Comparison of ENCODE assay signal across 16 mouse cellular contexts in the genomic region with DNA sequence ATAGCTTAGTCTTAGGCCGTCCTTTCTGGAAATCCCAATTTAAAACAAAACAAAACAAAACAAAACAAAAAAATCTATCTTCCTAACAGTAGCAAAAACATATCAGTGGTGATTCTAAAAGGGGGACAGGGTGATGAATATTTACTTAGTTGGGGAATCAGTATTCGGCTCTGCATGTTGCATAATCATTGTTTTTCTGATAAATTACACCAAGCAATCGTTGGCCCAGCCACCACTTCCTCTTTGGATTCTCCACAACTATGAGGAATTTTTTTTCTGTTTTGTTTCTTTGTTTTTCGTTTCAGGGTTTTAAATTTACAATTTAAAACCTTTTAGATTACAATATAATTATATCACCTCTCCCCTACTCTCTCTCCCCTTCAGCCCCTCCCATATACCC.
DNase-seq lines count a peak whose midpoint lies in the region; ATAC-seq and TF ChIP-seq lines count a peak whose summit lies in the region.
"Had no signal": no experiment of that assay in that cellular context is flagged by ENCODE, and none has a peak within 500 bp of the region (broad histone marks: within the 10 kb centered on the region; RNA-seq: fewer than 3 reads in every experiment).

No protein-coding gene starts in this region.

- no peak overlapping the region for H3K9ac ChIP-seq in lung, embryonic 16.5 days (ENCODE audit: low read length)
- no peak overlapping the region for H3K9ac ChIP-seq in intestine, embryonic 15.5 days
- H3K9ac ChIP-seq: embryonic facial prominence, embryonic 15.5 days; heart, embryonic 15.5 days; hindbrain, embryonic 12.5 days; limb, embryonic 13.5 days; midbrain, embryonic 13.5 days; neural tube, embryonic 13.5 days had no signal

- no peaks in the 10 kb centered on the region for H3K36me3 ChIP-seq in kidney, adult 2 months (ENCODE audit: control insufficient read depth, insufficient read depth, low read length)
- H3K36me3 ChIP-seq in lung, embryonic 16.5 days (ENCODE audit: control insufficient read depth, insufficient read depth, low read length) = no peaks in the 10 kb centered on the region
- H3K36me3 ChIP-seq in intestine, embryonic 15.5 days = no peaks in the 10 kb centered on the region
- no peaks in the 10 kb centered on the region for H3K36me3 ChIP-seq in midbrain, embryonic 10.5 days
- H3K36me3 ChIP-seq: embryonic facial prominence, embryonic 15.5 days; heart, embryonic 15.5 days; hindbrain, embryonic 12.5 days; limb, embryonic 13.5 days; midbrain, embryonic 13.5 days; neural tube, embryonic 13.5 days had no signal

- H3K4me2 ChIP-seq in lung, embryonic 16.5 days (ENCODE audit: low read depth, low read length) = no peak overlapping the region
- H3K4me2 ChIP-seq in intestine, embryonic 15.5 days (replicated peaks) = no peak overlapping the region
- H3K4me2 ChIP-seq: embryonic facial prominence, embryonic 15.5 days; heart, embryonic 15.5 days; hindbrain, embryonic 12.5 days; limb, embryonic 13.5 days; midbrain, embryonic 13.5 days; neural tube, embryonic 13.5 days had no signal

- H3K9me3 ChIP-seq in lung, embryonic 16.5 days (ENCODE audit: control insufficient read depth, low read length) = no peaks in the 10 kb centered on the region
- H3K9me3 ChIP-seq in intestine, embryonic 15.5 days = no peaks in the 10 kb centered on the region
- H3K9me3 ChIP-seq in midbrain, embryonic 10.5 days (replicated peaks) = no peaks in the 10 kb centered on the region
- H3K9me3 ChIP-seq: embryonic facial prominence, embryonic 15.5 days; heart, embryonic 15.5 days; hindbrain, embryonic 12.5 days; limb, embryonic 13.5 days; midbrain, embryonic 13.5 days; neural tube, embryonic 13.5 days had no signal

- DNase-seq in kidney, adult 2 months = peak; percentile 30
- no peak for DNase-seq in kidney, postnatal 4 days
- DNase-seq in lung, postnatal 25 days (ENCODE audit: low spot score) = no peak
- no peak for DNase-seq in midbrain, embryonic 10.5 days (ENCODE audit: low spot score)
- DNase-seq: adrenal gland, adult 8-10 months; cerebellum, postnatal 10 days had no signal

- 58% methylated on average over 4 of the region's 4 CpGs for WGBS in kidney, adult 2 months
- 47% methylated on average over 4 of the region's 4 CpGs for WGBS in lung, embryonic 16.5 days
- 67% methylated on average over 4 of the region's 4 CpGs for WGBS in intestine, embryonic 15.5 days
- WGBS in midbrain, embryonic 10.5 days = 87% methylated on average over 4 of the region's 4 CpGs

- no peak overlapping the region for H3K4me3 ChIP-seq in kidney, adult 2 months (ENCODE audit: insufficient read depth, low read depth, low read length)
- no peak overlapping the region for H3K4me3 ChIP-seq in lung, embryonic 16.5 days (ENCODE audit: low read length)
- H3K4me3 ChIP-seq in intestine, embryonic 15.5 days (replicated peaks) = no peak overlapping the region
- H3K4me3 ChIP-seq in midbrain, embryonic 10.5 days = no peak overlapping the region
- H3K4me3 ChIP-seq: embryonic facial prominence, embryonic 15.5 days; heart, embryonic 15.5 days; hindbrain, embryonic 12.5 days; limb, embryonic 13.5 days; midbrain, embryonic 13.5 days; neural tube, embryonic 13.5 days had no signal

- no peaks in the 10 kb centered on the region for H3K27me3 ChIP-seq in kidney, adult 2 months (replicated peaks; ENCODE audit: control insufficient read depth, insufficient read depth, low read length)
- no peaks in the 10 kb centered on the region for H3K27me3 ChIP-seq in lung, embryonic 16.5 days (ENCODE audit: control insufficient read depth, insufficient read depth, low read depth, low read length)
- no peaks in the 10 kb centered on the region for H3K27me3 ChIP-seq in intestine, embryonic 15.5 days (replicated peaks)
- H3K27me3 ChIP-seq in midbrain, embryonic 10.5 days (ENCODE audit: low read depth, poor library complexity, severe bottlenecking) = no peaks in the 10 kb centered on the region
- H3K27me3 ChIP-seq: embryonic facial prominence, embryonic 15.5 days; heart, embryonic 15.5 days; hindbrain, embryonic 12.5 days; limb, embryonic 13.5 days; midbrain, embryonic 13.5 days; neural tube, embryonic 13.5 days had no signal

- no peak for TF ChIP-seq CTCF in kidney, adult 2 months (conservative IDR thresholded peaks at IDR 0.05; ENCODE audit: insufficient read depth, insufficient read length, low read depth, low read length)

- no peak overlapping the region for H3K27ac ChIP-seq in kidney, adult 2 months (ENCODE audit: insufficient read depth, low read depth, low read length)
- H3K27ac ChIP-seq in lung, embryonic 16.5 days (ENCODE audit: low read length) = no peak overlapping the region
- no peak overlapping the region for H3K27ac ChIP-seq in intestine, embryonic 15.5 days
- no peak overlapping the region for H3K27ac ChIP-seq in midbrain, embryonic 10.5 days (replicated peaks)
- H3K27ac ChIP-seq: embryonic facial prominence, embryonic 15.5 days; heart, embryonic 15.5 days; hindbrain, embryonic 12.5 days; limb, embryonic 13.5 days; midbrain, embryonic 13.5 days; neural tube, embryonic 13.5 days; stomach, postnatal 0 days had no signal

- no peak for TF ChIP-seq POLR2A in kidney, adult 2 months (IDR thresholded peaks at IDR 0.05; ENCODE audit: low read depth, low read length)

- H3K4me1 ChIP-seq in kidney, adult 2 months (ENCODE audit: control insufficient read depth, insufficient read depth, low read length) = no peaks in the 10 kb centered on the region
- H3K4me1 ChIP-seq in lung, embryonic 16.5 days (replicated peaks; ENCODE audit: control insufficient read depth, insufficient read depth, low read length) = peaks cover 5% of the 10 kb centered on the region
- H3K4me1 ChIP-seq in intestine, embryonic 15.5 days (replicated peaks) = no peaks in the 10 kb centered on the region
- no peaks in the 10 kb centered on the region for H3K4me1 ChIP-seq in midbrain, embryonic 10.5 days
- H3K4me1 ChIP-seq: embryonic facial prominence, embryonic 15.5 days; hindbrain, embryonic 12.5 days; limb, embryonic 13.5 days; midbrain, embryonic 13.5 days; neural tube, embryonic 13.5 days had no signal

- ATAC-seq in lung, embryonic 16.5 days (ENCODE audit: low read depth) = peak; percentile 64; the same call in 1 of the 2 replicates
- ATAC-seq in granulocyte monocyte progenitor cell, adult 5-6 weeks (replicated peaks; ENCODE audit: poor library complexity, severe bottlenecking) = peak; percentile 73
- ATAC-seq in intestine, embryonic 15.5 days = no peak
- ATAC-seq: midbrain, embryonic 13.5 days had no signal
